Mouse (Mus musculus): ENCODE data around the gene Kmt2a. TPM values are rescaled to one million over a fixed set of nuclear protein-coding genes. Genes with fewer than 3 reads are reported as not detected.
A peak's percentile ranks its signal among the peaks of the same experiment; 100 is the strongest.

Gene Kmt2a
- polyA plus RNA-seq, 1 experiment, result 12.1 TPM

DNA sequence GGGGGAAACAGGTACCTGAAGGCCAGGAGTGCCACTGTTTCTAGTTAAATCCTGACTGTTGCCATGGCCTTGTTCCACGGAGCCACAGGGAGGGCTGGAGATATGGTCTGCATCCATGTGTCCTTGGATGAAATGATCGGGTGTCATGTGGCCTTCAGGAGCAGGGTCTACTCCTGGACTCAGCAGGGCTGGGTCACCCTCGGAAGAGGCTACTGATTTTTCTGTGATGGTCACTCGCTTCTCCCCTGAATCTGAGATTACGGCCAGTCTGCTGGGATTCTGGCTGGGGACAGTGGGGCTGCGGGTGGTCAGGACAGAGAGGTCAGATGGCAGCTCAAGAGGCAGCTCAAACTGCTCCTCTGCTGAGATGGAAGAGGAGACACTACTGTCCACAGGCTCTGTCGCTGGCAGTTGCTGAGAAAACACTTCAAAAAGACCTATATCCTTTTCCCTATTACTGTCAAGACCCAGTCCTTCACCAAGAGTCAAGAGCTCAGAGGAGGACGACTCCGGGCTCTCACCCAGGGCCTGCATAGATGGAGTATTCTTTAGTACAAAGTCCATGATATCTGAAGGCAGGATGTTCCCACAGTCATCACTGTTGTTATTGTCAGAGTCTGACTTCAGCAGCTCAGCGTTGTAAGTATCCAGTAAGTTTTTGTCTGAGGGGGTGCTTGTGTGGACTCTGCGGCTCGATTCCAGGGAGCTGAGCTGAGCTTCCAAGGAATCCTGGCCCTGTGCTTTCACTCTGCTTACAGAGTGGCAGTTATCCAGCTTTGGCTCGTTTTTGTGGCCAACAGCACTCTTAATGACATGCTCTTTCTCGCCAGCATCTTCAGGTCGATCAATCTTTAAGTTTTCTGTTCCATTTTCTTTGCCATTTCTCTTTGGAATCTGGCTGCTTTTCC, 60.9 kb downstream of the Kmt2a start:
- H3K27ac ChIP-seq (ENCODE audit: insufficient read depth, low read depth, low read length), result no peak overlapping the region
- no peaks in the 10 kb centered on the region for H3K27me3 ChIP-seq (replicated peaks; ENCODE audit: control insufficient read depth, insufficient read depth, low read length)
- DNase-seq, result no peak
- no peak overlapping the region for H3K4me3 ChIP-seq (ENCODE audit: insufficient read depth, low read depth, low read length)
- WGBS, result 75% methylated on average over 15 of the region's 15 CpGs
- H3K36me3 ChIP-seq (ENCODE audit: control insufficient read depth, insufficient read depth, low read length), result peaks cover 11% of the 10 kb centered on the region
- TF ChIP-seq CTCF (conservative IDR thresholded peaks at IDR 0.05; ENCODE audit: insufficient read depth, insufficient read length, low read depth, low read length) (no peak), POLR2A (IDR thresholded peaks at IDR 0.05; ENCODE audit: low read depth, low read length) (no peak)
- no peaks in the 10 kb centered on the region for H3K4me1 ChIP-seq (ENCODE audit: control insufficient read depth, insufficient read depth, low read length)

DNA sequence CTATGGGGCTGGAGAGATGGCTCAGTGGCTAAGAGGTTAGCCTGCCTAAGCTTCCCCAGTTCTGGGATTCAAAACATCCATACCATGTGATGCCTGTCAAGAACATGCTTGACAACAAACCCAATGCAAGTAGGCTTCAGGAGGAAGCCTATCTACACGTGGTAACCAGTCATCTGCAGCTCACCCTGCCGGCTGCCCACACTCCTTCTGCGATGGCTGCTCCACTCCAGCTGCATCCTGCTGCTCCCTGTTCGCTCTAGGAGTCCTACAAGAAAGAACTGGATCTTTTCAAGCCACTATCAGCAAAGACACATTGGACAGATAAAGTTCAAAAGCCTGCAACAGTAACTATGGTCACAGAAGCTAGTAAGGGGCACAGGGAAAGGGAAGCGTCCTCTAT, 63.6 kb downstream of the Kmt2a start:
- TF ChIP-seq CTCF (conservative IDR thresholded peaks at IDR 0.05; ENCODE audit: insufficient read depth, insufficient read length, low read depth, low read length) (no peak), POLR2A (IDR thresholded peaks at IDR 0.05; ENCODE audit: low read depth, low read length) (no peak)

GRCm38 (mm10) chr9:44814179-44814578, 66.9 kb downstream of the Kmt2a start:
- no peak overlapping the region for H3K4me3 ChIP-seq (ENCODE audit: insufficient read depth, low read depth, low read length)
- peaks cover 15% of the 10 kb centered on the region for H3K36me3 ChIP-seq (ENCODE audit: control insufficient read depth, insufficient read depth, low read length)
- no peaks in the 10 kb centered on the region for H3K4me1 ChIP-seq (ENCODE audit: control insufficient read depth, insufficient read depth, low read length)
- no peak overlapping the region for H3K27ac ChIP-seq (ENCODE audit: insufficient read depth, low read depth, low read length)
- H3K27me3 ChIP-seq (replicated peaks; ENCODE audit: control insufficient read depth, insufficient read depth, low read length), result no peaks in the 10 kb centered on the region
- DNase-seq, result no peak
- no peak for TF ChIP-seq CTCF (conservative IDR thresholded peaks at IDR 0.05; ENCODE audit: insufficient read depth, insufficient read length, low read depth, low read length)
- no peak for TF ChIP-seq POLR2A (IDR thresholded peaks at IDR 0.05; ENCODE audit: low read depth, low read length)
- 90% methylated on average over 8 of the region's 8 CpGs for WGBS

More for the DNA sequence above, 63.6 kb downstream of the Kmt2a start:
- Histone ChIP-seq H3K4me1 (ENCODE audit: control insufficient read depth, insufficient read depth, low read length) (no peaks in the 10 kb centered on the region), H3K4me3 (ENCODE audit: insufficient read depth, low read depth, low read length) (no peak overlapping the region), H3K36me3 (ENCODE audit: control insufficient read depth, insufficient read depth, low read length) (peaks cover 19% of the 10 kb centered on the region), H3K27ac (ENCODE audit: insufficient read depth, low read depth, low read length) (no peak overlapping the region), H3K27me3 (replicated peaks; ENCODE audit: control insufficient read depth, insufficient read depth, low read length) (no peaks in the 10 kb centered on the region)
- DNase-seq, result no peak
- WGBS, result 79% methylated on average over 5 of the region's 5 CpGs

GRCm38 (mm10) chr9:44810316-44810715, 70.8 kb downstream of the Kmt2a start:
- 39% methylated on average over 10 of the region's 10 CpGs for WGBS
- Histone ChIP-seq H3K4me3 (ENCODE audit: insufficient read depth, low read depth, low read length) (no peak overlapping the region), H3K36me3 (ENCODE audit: control insufficient read depth, insufficient read depth, low read length) (peaks cover 9% of the 10 kb centered on the region; the same call in 1 of the 2 replicates), H3K4me1 (ENCODE audit: control insufficient read depth, insufficient read depth, low read length) (no peaks in the 10 kb centered on the region), H3K27ac (ENCODE audit: insufficient read depth, low read depth, low read length) (no peak overlapping the region), H3K27me3 (replicated peaks; ENCODE audit: control insufficient read depth, insufficient read depth, low read length) (no peaks in the 10 kb centered on the region)
- DNase-seq, result peak; percentile 37
- no peak for TF ChIP-seq POLR2A (IDR thresholded peaks at IDR 0.05; ENCODE audit: low read depth, low read length)
- no peak for TF ChIP-seq CTCF (conservative IDR thresholded peaks at IDR 0.05; ENCODE audit: insufficient read depth, insufficient read length, low read depth, low read length)

- H3K27me3 ChIP-seq (replicated peaks; ENCODE audit: control insufficient read depth, insufficient read depth, low read length), result no peaks in the 10 kb centered on the region
- H3K4me3 ChIP-seq (ENCODE audit: insufficient read depth, low read depth, low read length), result no peak overlapping the region
- peaks cover 3% of the 10 kb centered on the region for H3K4me1 ChIP-seq (ENCODE audit: control insufficient read depth, insufficient read depth, low read length)
- H3K27ac ChIP-seq (ENCODE audit: insufficient read depth, low read depth, low read length), result no peak overlapping the region
- TF ChIP-seq POLR2A (IDR thresholded peaks at IDR 0.05; ENCODE audit: low read depth, low read length), result no peak
- TF ChIP-seq CTCF (conservative IDR thresholded peaks at IDR 0.05; ENCODE audit: insufficient read depth, insufficient read length, low read depth, low read length), result no peak
- DNase-seq, result no peak
- H3K36me3 ChIP-seq (ENCODE audit: control insufficient read depth, insufficient read depth, low read length), result peaks cover 2% of the 10 kb centered on the region; the same call in 1 of the 2 replicates
- WGBS, result 92% methylated on average over 10 of the region's 10 CpGs
These were observed 73.3 kb downstream of the Kmt2a start for GRCm38 (mm10) chr9:44807778-44808177.

GRCm38 (mm10) chr9:44807141-44807540, 74.0 kb downstream of the Kmt2a start:
- WGBS, result 41% methylated on average over 5 of the region's 5 CpGs
- no peak for DNase-seq
- Histone ChIP-seq H3K27me3 (replicated peaks; ENCODE audit: control insufficient read depth, insufficient read depth, low read length) (no peaks in the 10 kb centered on the region), H3K4me1 (ENCODE audit: control insufficient read depth, insufficient read depth, low read length) (peaks cover 3% of the 10 kb centered on the region), H3K27ac (ENCODE audit: insufficient read depth, low read depth, low read length) (no peak overlapping the region), H3K4me3 (ENCODE audit: insufficient read depth, low read depth, low read length) (no peak overlapping the region), H3K36me3 (ENCODE audit: control insufficient read depth, insufficient read depth, low read length) (peaks cover 2% of the 10 kb centered on the region; the same call in 1 of the 2 replicates)
- TF ChIP-seq CTCF (conservative IDR thresholded peaks at IDR 0.05; ENCODE audit: insufficient read depth, insufficient read length, low read depth, low read length) (no peak), POLR2A (IDR thresholded peaks at IDR 0.05; ENCODE audit: low read depth, low read length) (no peak)

GRCm38 (mm10) chr9:44805536-44805935, 75.6 kb downstream of the Kmt2a start:
- peaks cover 3% of the 10 kb centered on the region for H3K4me1 ChIP-seq (ENCODE audit: control insufficient read depth, insufficient read depth, low read length)
- no peak overlapping the region for H3K4me3 ChIP-seq (ENCODE audit: insufficient read depth, low read depth, low read length)
- 84% methylated on average over 5 of the region's 5 CpGs for WGBS
- no peaks in the 10 kb centered on the region for H3K27me3 ChIP-seq (replicated peaks; ENCODE audit: control insufficient read depth, insufficient read depth, low read length)
- TF ChIP-seq CTCF (conservative IDR thresholded peaks at IDR 0.05; ENCODE audit: insufficient read depth, insufficient read length, low read depth, low read length), result no peak
- TF ChIP-seq POLR2A (IDR thresholded peaks at IDR 0.05; ENCODE audit: low read depth, low read length), result no peak
- H3K27ac ChIP-seq (ENCODE audit: insufficient read depth, low read depth, low read length), result peak overlapping the region; percentile 88; the same call in 1 of the 2 replicates
- no peak for DNase-seq
- peaks cover 6% of the 10 kb centered on the region; the same call in 1 of the 2 replicates for H3K36me3 ChIP-seq (ENCODE audit: control insufficient read depth, insufficient read depth, low read length)
